Mouse (Mus musculus) common myeloid progenitor, adult 5-6 weeks (primary cell): Measurements from ENCODE around the gene Doc2b. TPM values are rescaled to one million over a fixed set of nuclear protein-coding genes. Genes with fewer than 3 reads are reported as not detected.

ENCODE experiments used
- ATAC-seq: replicated peaks from 2 replicates; pipeline ENCODE4 v1.8.0; 2016; ENCODE audit warnings: low read depth, mild to moderate bottlenecking, moderate TSS enrichment, inconsistent platforms; ENCODE audit not compliant: poor library complexity, severe bottlenecking
- total RNA-seq: library from RNA; stranded (forward); fragments of 200-1000, 187-1606 nt; gene quantifications from 2 replicates; pipeline ENCODE4 v1.2.3, GENCODE M21; 2017

The Doc2b gene
- total RNA-seq, 1 experiment from 2014 or later: not detected

DNA sequence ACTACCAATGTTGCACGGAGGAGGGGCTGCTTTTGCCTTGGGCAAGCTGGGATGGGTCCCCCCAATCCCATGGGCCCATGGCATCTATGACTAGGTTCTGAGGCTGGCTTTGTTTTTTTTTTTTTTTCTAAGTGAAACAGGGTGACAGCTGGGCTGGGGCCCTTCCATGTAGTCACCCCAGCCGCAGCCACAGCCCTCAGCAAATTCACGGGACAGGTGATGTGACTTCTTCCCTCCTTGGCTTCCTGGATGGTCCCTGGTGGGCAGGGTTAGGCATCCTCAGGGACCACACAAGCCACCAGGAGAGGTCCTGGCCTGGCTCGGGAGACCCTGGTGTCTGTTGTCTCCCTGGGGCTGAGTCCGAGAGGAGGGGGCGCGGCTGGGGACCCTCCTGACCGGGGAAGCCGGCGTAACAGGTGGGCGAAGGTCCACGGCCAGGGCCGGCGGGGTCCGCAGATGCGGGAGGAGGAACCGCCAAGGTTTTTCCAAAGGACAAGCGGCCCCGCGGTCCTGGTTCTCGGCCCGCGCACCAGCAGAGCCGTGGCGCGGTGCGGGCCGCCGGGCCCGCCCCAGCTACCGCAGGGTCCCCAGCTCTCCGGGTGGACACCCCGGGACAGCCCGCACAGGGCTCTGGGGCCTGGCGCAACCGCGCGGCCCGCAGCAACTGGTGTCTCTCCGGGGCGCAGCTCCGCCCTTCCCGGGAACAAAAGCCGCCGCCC is 1.1 kb downstream of the Doc2b start:
- no peak for ATAC-seq

DNA sequence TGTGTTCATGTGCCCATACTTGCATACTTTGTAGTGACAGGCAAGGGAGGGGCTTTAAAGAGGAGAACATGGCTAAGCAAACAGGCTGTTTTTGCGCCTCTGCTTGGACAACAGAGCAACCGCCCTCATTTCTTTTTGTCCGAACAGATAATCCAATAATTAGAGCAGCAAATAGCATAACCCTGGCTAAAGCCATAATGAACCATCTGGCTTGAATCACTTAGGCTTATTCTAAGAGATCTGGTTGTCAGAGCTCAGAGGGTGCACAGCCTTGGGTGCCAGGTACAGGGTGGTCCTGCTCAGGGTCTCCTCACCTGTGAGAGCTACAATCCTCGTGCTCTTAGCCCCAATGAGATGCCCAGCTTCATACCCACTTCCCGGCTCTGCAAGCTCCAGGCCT is 2.5 kb downstream of the Doc2b start:
- ATAC-seq: no peak

GRCm38 (mm10) chr11:75792535-75792934 is 3.3 kb downstream of the Doc2b start:
- no peak for ATAC-seq

DNA sequence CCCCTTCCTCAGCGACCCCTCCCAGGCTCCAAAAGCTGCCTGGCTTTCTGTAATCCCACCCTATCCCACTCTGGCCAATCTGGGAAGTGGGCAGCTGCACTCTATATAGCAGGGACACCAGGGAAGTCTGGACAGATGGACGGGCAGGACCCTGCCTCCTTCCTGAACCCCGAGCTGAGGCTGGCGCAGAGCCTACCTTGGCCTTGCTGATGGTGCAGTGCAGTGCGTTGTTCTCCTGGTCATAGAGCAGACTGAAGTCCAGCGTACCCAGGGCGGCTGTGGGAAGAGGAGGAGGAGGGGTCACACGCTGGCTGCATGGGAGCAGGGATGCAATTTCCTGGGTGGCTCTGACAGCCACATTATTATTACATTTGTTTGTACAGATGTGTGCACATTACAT is 10.0 kb downstream of the Doc2b start:
- no peak for ATAC-seq

DNA sequence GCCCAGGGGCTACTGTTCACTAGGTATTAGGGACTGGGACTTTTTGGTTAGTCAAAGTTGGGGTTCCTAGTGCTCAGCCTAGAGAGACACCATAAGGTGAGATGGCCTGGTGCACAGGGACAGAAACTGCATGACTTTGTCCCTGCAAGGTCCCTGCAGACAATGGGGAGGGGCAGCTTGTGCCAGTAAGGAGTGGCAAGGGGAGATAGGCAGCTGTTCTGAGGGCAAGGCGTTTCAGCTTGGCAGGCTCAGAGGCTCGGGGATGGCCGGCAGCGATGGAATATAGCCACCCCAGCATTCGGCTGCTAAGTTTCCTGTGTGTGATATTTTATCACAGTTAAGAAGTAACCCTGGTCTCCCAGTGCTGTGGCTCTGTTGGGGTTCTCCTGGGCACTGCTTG is 12.1 kb downstream of the Doc2b start:
- ATAC-seq: no peak

DNA sequence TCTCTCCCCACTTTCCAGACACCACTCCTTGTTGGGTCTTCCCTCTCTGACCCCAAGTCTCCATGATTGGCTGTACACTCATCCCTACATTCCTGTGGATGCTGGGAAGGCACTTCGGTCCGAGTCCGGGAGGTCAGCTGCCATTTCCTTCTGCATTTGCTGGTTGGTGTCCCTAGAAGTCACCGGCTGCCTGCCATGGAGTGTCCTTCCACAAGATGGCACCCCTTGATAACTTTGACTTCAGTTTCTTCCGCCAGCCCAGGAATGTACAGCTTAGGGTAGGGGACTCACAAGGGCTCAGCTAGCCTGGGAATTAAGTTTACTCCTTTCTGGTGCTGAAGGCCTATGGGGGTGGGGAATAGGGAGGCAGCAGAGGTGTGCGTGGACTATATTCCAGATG is 13.9 kb downstream of the Doc2b start:
- ATAC-seq: peak; percentile 83

- ATAC-seq: no peak
Observed at GRCm38 (mm10) chr11:75775919-75776318, 19.9 kb downstream of the Doc2b start.

- no peak for ATAC-seq
Observed at GRCm38 (mm10) chr11:75772562-75772961, 23.3 kb downstream of the Doc2b start.

GRCm38 (mm10) chr11:75769206-75769605 is 26.6 kb downstream of the Doc2b start:
- ATAC-seq: peak; percentile 95

DNA sequence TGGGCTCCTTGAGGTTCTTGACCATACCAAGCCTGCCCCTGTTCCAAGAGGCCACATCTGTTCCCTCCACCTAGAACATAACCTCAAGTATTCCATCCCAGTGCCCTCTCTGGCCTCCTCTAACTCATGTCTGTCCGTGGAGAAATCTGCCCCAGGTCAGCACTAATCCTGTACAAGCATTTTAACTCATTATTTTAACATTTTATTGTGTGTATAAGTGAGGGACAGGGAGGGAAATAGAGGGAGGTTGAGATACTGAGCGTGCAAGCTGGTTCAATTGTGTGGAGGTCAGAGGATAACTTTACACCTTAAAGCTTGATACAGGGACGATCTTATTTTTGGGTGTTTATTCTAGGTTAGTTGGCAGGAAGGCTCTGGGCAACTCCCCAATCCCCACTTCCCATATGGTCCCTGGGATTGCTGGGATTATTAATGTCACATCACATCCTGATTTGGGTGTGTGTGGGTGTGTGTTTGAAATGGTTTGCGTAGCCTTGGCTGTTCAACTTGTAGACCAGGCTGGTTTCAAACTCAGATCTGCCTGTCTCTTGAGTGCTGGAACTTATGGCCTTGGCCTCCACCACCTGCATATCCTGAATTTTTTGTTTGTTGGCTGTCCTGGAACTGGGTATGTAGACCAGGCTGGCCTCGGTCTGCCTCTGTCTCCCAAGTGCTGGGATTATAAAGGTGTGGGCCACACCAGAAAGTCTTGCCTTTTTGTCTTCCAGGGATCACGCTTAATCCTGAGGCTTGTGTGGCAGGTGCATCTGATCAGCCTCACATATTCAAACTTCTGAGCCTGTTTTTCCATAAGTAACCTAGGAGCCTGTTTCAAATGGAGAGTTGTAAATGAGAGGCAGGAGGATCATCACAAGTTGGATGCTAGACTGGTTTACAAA is 27.5 kb downstream of the Doc2b start:
- no peak for ATAC-seq

DNA sequence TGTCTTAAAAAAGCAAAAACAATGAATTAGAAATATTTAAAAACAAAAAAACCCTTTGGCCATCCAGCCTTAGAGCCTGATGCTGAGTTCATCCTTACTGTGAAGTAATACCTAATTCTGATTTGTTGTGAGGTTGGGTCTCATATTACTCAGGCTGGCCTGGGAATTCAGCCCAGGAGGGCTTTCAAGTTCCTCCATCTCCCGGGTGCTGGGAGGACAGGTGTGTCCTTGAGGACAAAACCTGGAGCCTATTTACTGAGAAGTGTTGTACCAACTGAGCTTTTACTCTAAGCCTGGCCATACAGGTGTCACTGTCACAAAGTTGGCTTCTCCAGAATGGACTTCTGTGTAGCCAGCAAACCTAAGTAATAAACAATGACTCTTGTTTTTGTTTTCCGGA is 28.8 kb downstream of the Doc2b start:
- no peak for ATAC-seq

GRCm38 (mm10) chr11:75765161-75765560 is 30.7 kb downstream of the Doc2b start:
- no peak for ATAC-seq

DNA sequence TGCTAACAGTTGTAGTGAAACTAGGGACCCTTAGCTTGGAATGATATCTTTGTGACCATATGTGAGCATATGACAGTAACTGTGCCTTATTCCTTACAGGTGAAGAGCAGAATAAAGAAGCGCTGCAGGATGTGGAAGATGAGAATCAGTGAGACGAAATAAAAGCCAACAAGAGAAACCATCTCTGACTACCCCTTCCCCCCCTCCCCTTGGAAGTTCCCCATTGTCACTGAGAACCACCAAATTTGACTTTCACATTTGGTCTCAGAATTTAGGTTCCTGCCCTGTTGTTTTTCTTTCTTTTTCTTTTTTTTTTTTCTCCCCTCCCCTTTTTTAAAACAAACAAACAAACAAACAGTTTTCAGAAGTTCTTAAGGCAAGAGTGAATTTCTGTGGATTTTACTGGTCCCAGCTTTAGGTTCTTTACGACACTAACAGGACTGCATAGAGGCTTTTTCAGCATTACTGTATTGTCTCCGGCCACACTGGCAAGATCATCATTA is 31.3 kb downstream of the Doc2b start:
- no peak for ATAC-seq

- ATAC-seq: no peak
Observed at GRCm38 (mm10) chr11:75762708-75763107, 33.1 kb downstream of the Doc2b start.

GRCm38 (mm10) chr11:75760785-75761184 is 35.1 kb downstream of the Doc2b start:
- no peak for ATAC-seq

GRCm38 (mm10) chr11:75758553-75758952 is 37.3 kb downstream of the Doc2b start:
- ATAC-seq: no peak

DNA sequence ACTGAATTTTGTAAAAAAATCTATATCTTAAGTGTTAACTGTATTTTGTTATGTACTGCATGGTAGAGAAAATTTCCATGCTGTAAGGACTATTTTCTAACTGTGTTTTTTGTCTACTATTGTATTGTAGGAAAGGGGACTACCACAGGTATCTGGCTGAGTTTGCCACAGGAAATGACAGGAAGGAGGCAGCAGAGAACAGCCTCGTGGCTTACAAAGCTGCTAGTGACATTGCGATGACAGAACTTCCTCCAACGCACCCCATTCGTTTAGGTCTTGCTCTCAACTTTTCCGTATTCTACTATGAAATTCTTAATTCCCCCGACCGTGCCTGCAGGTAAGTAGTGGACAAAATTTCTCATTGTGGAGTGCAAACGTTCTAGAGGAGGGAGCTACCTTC is 39.2 kb downstream of the Doc2b start:
- 0 out of 2 replicates have a peak, but pooled peaks have one; percentile 42 for ATAC-seq

DNA sequence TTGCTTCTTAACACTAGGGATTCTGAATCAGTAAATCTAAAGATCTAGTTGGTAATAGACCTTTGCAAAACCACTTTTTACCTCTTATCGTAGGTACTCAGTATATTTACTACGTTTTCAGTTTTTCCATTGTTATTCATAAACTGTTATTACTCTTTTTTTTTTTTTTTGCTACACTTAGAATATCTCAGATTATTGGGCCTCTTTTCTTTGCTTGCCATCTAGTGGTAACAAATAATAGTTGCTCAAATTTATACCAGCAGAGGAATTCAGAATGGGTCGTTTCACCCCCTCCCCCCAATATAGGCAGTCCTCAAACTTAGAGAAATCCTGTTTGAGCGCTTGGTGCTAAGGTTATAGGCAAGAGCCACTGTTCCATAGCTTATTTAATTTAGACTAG is 44.8 kb downstream of the Doc2b start:
- ATAC-seq: no peak

DNA sequence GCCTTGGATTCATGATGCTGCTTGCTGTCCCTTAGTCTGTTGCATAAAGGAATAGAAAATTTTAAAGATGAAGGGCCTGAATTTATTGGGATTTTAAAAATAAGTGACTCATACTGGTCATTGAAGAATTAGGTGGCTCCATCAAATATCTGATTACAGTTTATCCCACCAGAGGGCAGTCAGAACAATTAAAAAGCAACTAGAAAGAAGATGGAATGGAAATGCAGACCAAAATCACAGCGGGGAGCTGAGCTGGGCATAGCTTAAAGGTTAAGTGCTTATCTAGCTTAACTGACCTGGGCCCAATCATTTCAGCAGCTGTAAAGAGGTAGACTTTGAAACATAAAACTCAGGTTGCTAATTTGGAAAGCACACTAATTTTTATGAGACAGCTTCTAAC is 45.3 kb downstream of the Doc2b start:
- ATAC-seq: no peak

GRCm38 (mm10) chr11:75744761-75745160 is 51.1 kb downstream of the Doc2b start:
- no peak for ATAC-seq

GRCm38 (mm10) chr11:75741615-75742014 is 54.2 kb downstream of the Doc2b start:
- no peak for ATAC-seq
